9 mouse cellular contexts compared by ENCODE assay signal in the genomic region with DNA sequence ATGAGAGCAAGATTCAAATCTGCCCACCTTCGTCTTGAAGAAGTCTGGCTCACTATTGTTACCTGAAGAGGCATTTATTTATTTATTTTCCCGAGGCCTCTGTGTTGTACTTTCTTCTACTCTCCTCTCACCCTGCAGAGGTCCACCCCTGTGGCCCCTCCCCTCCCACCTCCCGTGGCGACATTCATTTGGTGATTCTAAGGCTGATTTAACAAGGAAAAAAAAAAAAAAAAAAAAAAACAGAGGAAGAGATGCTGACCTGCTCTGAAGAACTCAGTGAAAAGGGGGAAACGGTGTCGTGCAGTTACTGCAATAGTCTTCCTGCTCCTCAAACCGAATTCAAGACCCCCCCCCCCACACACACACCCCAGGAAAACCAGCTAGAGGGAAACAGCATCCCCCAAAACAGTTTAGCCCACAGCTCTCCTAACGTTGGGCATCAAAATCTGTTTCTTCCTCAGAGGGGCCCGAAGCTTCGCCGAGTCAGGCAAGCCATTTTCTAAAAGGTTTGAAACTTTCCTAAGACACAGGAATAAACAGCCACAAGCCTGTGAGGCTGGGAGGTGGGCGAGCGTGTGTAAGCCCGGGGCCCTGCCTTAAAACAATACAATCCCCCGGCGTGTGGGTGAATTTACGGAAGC. TPM values are rescaled to one million over a fixed set of nuclear protein-coding genes. Genes with fewer than 3 reads are reported as not detected.
A peak's percentile ranks its signal among the peaks of the same experiment; 100 is the strongest.
DNase-seq lines count a peak whose midpoint lies in the region; ATAC-seq and TF ChIP-seq lines count a peak whose summit lies in the region.
"Had no signal": no experiment of that assay in that cellular context is flagged by ENCODE, and none has a peak within 500 bp of the region (broad histone marks: within the 10 kb centered on the region; RNA-seq: fewer than 3 reads in every experiment).

No protein-coding gene starts in this region.

- ATAC-seq in heart, embryonic 12.5 days (ENCODE audit: insufficient number of reproducible peaks, low FRiP score) = no peak
- no peak for ATAC-seq in forebrain, embryonic 13.5 days
- no peak for ATAC-seq in liver, embryonic 16.5 days (ENCODE audit: low read depth)

- H3K4me3 ChIP-seq in heart, embryonic 12.5 days = peak overlapping the region; percentile 66
- H3K4me3 ChIP-seq in ES-E14 (ENCODE audit: insufficient read depth in 1 of 2, low read depth in 1 of 2, low read length in 2 of 2, poor library complexity in 1 of 2, severe bottlenecking in 1 of 2) = peak overlapping the region; percentile 54 to 57
- peak overlapping the region; percentile 65 for H3K4me3 ChIP-seq in forebrain, embryonic 13.5 days
- peak overlapping the region; percentile 75 for H3K4me3 ChIP-seq in liver, embryonic 16.5 days (ENCODE audit: low read depth, low read length)

- in situ Hi-C loops in ES-E14 (cut with MboI; ENCODE audit: low sequenced_read_pairs in 2 of 2, unreplicated experiment in 2 of 2) = no loop called here

- no peaks in the 10 kb centered on the region for H3K36me3 ChIP-seq in heart, embryonic 12.5 days
- H3K36me3 ChIP-seq in ES-E14 (ENCODE audit: control insufficient read depth, insufficient read depth, low read length, poor library complexity, severe bottlenecking) = no peaks in the 10 kb centered on the region
- H3K36me3 ChIP-seq in forebrain, embryonic 13.5 days (ENCODE audit: poor library complexity, severe bottlenecking) = no peaks in the 10 kb centered on the region
- H3K36me3 ChIP-seq in liver, embryonic 16.5 days (ENCODE audit: control insufficient read depth, insufficient read depth) = no peaks in the 10 kb centered on the region

- H3K27me3 ChIP-seq in heart, embryonic 12.5 days (replicated peaks) = peaks cover 4% of the 10 kb centered on the region
- H3K27me3 ChIP-seq in forebrain, embryonic 13.5 days = no peaks in the 10 kb centered on the region
- peaks cover 22% of the 10 kb centered on the region for H3K27me3 ChIP-seq in liver, embryonic 16.5 days (ENCODE audit: control insufficient read depth, insufficient read depth, low read depth, low read length)

- H3K4me1 ChIP-seq in heart, embryonic 12.5 days (replicated peaks) = peaks cover 10% of the 10 kb centered on the region; the same call in 1 of the 2 replicates
- peaks cover 0 to 2% of the 10 kb centered on the region in 2 experiments; a peak in 2 of 4 replicates for H3K4me1 ChIP-seq in ES-E14 (ENCODE audit: control insufficient read depth in 2 of 2, insufficient read depth in 2 of 2, low read length in 2 of 2, poor library complexity in 1 of 2)
- H3K4me1 ChIP-seq in forebrain, embryonic 13.5 days = peaks cover 34% of the 10 kb centered on the region
- peaks cover 23% of the 10 kb centered on the region for H3K4me1 ChIP-seq in liver, embryonic 16.5 days (ENCODE audit: control insufficient read depth, low read depth, low read length)

- intact Hi-C loops in heart, postnatal 10 days (cut with DNase I) = loop anchor here (2.0 to 10.0 kb wide), 2 partner anchors 27 to 301 kb away; partner anchors contain the start of gene Rel
- intact Hi-C loops in gastrocnemius, postnatal 36 days (cut with DNase I) = no loop called here

- 1% methylated on average over 17 of the region's 17 CpGs for WGBS in heart, embryonic 12.5 days
- WGBS in forebrain, embryonic 13.5 days = under 1% methylated on average over 17 of the region's 17 CpGs
- WGBS in liver, embryonic 16.5 days (ENCODE audit: insufficient replicate concordance) = under 1% methylated on average over 17 of the region's 17 CpGs

- H3K4me2 ChIP-seq in heart, embryonic 12.5 days = peak overlapping the region; percentile 95
- H3K4me2 ChIP-seq in forebrain, embryonic 13.5 days = peak overlapping the region; percentile 95
- peak overlapping the region; percentile 99 for H3K4me2 ChIP-seq in liver, embryonic 16.5 days (ENCODE audit: low read depth, low read length)

- peak overlapping the region; percentile 92 for H3K27ac ChIP-seq in heart, embryonic 12.5 days (ENCODE audit: poor library complexity, severe bottlenecking)
- H3K27ac ChIP-seq in ES-E14 (ENCODE audit: insufficient read depth, low read depth, low read length, poor library complexity, severe bottlenecking) = no peak overlapping the region
- H3K27ac ChIP-seq in forebrain, embryonic 13.5 days = peak overlapping the region; percentile 100
- H3K27ac ChIP-seq in liver, embryonic 16.5 days (ENCODE audit: low read length) = peak overlapping the region; percentile 55

- H3K9me3 ChIP-seq in heart, embryonic 12.5 days (replicated peaks) = no peaks in the 10 kb centered on the region
- H3K9me3 ChIP-seq in ES-E14 (ENCODE audit: control insufficient read depth, insufficient read depth, low read depth, low read length) = no peaks in the 10 kb centered on the region
- no peaks in the 10 kb centered on the region for H3K9me3 ChIP-seq in forebrain, embryonic 13.5 days (replicated peaks)
- H3K9me3 ChIP-seq in liver, embryonic 16.5 days (replicated peaks; ENCODE audit: control insufficient read depth, low read length) = no peaks in the 10 kb centered on the region

- H3K9ac ChIP-seq in heart, embryonic 12.5 days = peak overlapping the region; percentile 77
- H3K9ac ChIP-seq in ES-E14 (ENCODE audit: insufficient read depth, low read depth, low read length, poor library complexity, severe bottlenecking) = no peak overlapping the region
- peak overlapping the region; percentile 96 for H3K9ac ChIP-seq in forebrain, embryonic 13.5 days
- peak overlapping the region; percentile 68 for H3K9ac ChIP-seq in liver, embryonic 16.5 days (ENCODE audit: low read depth, low read length)

- DNase-seq in heart, postnatal 10 days = no peak
- DNase-seq in ES-E14 (ENCODE audit: low read depth, low spot score) = peak; percentile 59
- DNase-seq in frontal cortex, postnatal 25 days (ENCODE audit: low spot score in 2 of 2) = no peak
- no peak for DNase-seq in gastrocnemius, postnatal 36 days
- DNase-seq in cerebellum, adult 11-12 months = no peak

TF ChIP-seq in ES-E14, 5 proteins besides CTCF, POLR2A, EP300 and RAD21:
- TF ChIP-seq CHD2 (IDR thresholded peaks at IDR 0.05; ENCODE audit: low read depth, low read length) (no peak), ZNF384 (IDR thresholded peaks at IDR 0.05; ENCODE audit: low read depth, low read length) (peak; percentile 89)

RNA-seq across cellular contexts. Expression of gene A830031A19Rik, which starts 0.8 kb away (rescaled TPM):
- polyA plus RNA-seq in heart, embryonic 12.5 days (2016; fragmentation: Nextera tagmentation; extraction: Ambion mirVana) = not detected in 2 replicates
- not detected for total RNA-seq in heart, postnatal 10 days (2021)
- total RNA-seq in ES-E14 (2012; rRNA removed) = not detected in 2 replicates
- polyA plus RNA-seq in forebrain, embryonic 13.5 days (2015; fragmentation: Nextera tagmentation; extraction: Ambion mirVana) = not detected in 2 replicates
- polyA plus RNA-seq in liver, embryonic 16.5 days (2015; fragmentation: Nextera tagmentation; extraction: Ambion mirVana) = not detected in 2 replicates
- total RNA-seq in gastrocnemius, postnatal 36 days (2021) = not detected
- polyA plus RNA-seq: Patski had no signal

RNA-seq across cellular contexts. Expression of gene Bcl11a, which starts 2.2 kb away (rescaled TPM):
- polyA plus RNA-seq in heart, embryonic 12.5 days (2016; fragmentation: Nextera tagmentation; extraction: Ambion mirVana) = 18.1 and 19.3 TPM in 2 replicates
- total RNA-seq in heart, postnatal 10 days (2021) = 1 to 10 TPM; 4.4 to 7.4 TPM
- 3.1 and 3.2 TPM in 2 replicates for total RNA-seq in ES-E14 (2012; rRNA removed)
- polyA plus RNA-seq in forebrain, embryonic 13.5 days (2015; fragmentation: Nextera tagmentation; extraction: Ambion mirVana) = 159 and 161 TPM in 2 replicates
- polyA plus RNA-seq in liver, embryonic 16.5 days (2015; fragmentation: Nextera tagmentation; extraction: Ambion mirVana) = 17.7 and 20.9 TPM in 2 replicates
- under 1 TPM; 0.05 to 0.07 TPM for total RNA-seq in gastrocnemius, postnatal 36 days (2021)
- polyA plus RNA-seq: Patski had no signal
